ENCODE assay signal across 11 mouse cellular contexts in genomic region chr12:54651820-54652219, GRCm38 (mm10). TPM values are rescaled to one million over a fixed set of nuclear protein-coding genes. Genes with fewer than 3 reads are reported as not detected.
DNase-seq lines count a peak whose midpoint lies in the region; ATAC-seq lines count a peak whose summit lies in the region.
"Had no signal": no experiment of that assay in that cellular context is flagged by ENCODE, and none has a peak within 500 bp of the region (broad histone marks: within the 10 kb centered on the region; RNA-seq: fewer than 3 reads in every experiment).

No protein-coding gene starts in this region.

- 43% methylated on average over 8 of the region's 8 CpGs for WGBS in heart, embryonic 16.5 days
- 69% methylated on average over 8 of the region's 8 CpGs for WGBS in kidney, embryonic 14.5 days

- no peak overlapping the region for H3K4me3 ChIP-seq in heart, embryonic 16.5 days (ENCODE audit: low read length)
- H3K4me3 ChIP-seq in kidney, embryonic 14.5 days (ENCODE audit: low read length), result no peak overlapping the region
- H3K4me3 ChIP-seq: hindbrain, embryonic 15.5 days had no signal

- ATAC-seq in heart, embryonic 16.5 days (replicated peaks; ENCODE audit: extremely low read depth, insufficient read depth, low FRiP score), result no peak
- ATAC-seq in kidney, embryonic 14.5 days (ENCODE audit: low FRiP score, low TSS enrichment), result no peak
- ATAC-seq in frontal cortex, adult (ENCODE audit: low TSS enrichment), result no peak

- H3K27ac ChIP-seq in heart, embryonic 16.5 days (ENCODE audit: low read length), result no peak overlapping the region
- H3K27ac ChIP-seq in kidney, embryonic 14.5 days (ENCODE audit: low read depth, low read length), result 0 out of 2 replicates have a peak overlapping the region, but pooled peaks have one; percentile 51
- H3K27ac ChIP-seq: hindbrain, embryonic 15.5 days had no signal

- H3K9me3 ChIP-seq in heart, embryonic 16.5 days (replicated peaks; ENCODE audit: control insufficient read depth, low read length), result no peaks in the 10 kb centered on the region
- H3K9me3 ChIP-seq in kidney, embryonic 14.5 days (ENCODE audit: control insufficient read depth, low read length), result no peaks in the 10 kb centered on the region
- H3K9me3 ChIP-seq: hindbrain, embryonic 15.5 days had no signal

- H3K27me3 ChIP-seq in heart, embryonic 16.5 days (ENCODE audit: control insufficient read depth, insufficient read depth, low read length), result no peaks in the 10 kb centered on the region
- H3K27me3 ChIP-seq in kidney, embryonic 14.5 days (ENCODE audit: control insufficient read depth, insufficient read depth, low read length), result no peaks in the 10 kb centered on the region
- H3K27me3 ChIP-seq: hindbrain, embryonic 15.5 days had no signal

- peaks cover 28% of the 10 kb centered on the region for H3K4me1 ChIP-seq in heart, embryonic 16.5 days (ENCODE audit: control insufficient read depth, insufficient read depth, low read length)
- H3K4me1 ChIP-seq in kidney, embryonic 14.5 days (ENCODE audit: control insufficient read depth, insufficient read depth, low read length), result peaks cover 25% of the 10 kb centered on the region; the same call in 1 of the 2 replicates

- H3K36me3 ChIP-seq in heart, embryonic 16.5 days (ENCODE audit: control insufficient read depth, insufficient read depth), result no peaks in the 10 kb centered on the region; the same call in 1 of the 2 replicates
- H3K36me3 ChIP-seq in kidney, embryonic 14.5 days (ENCODE audit: control insufficient read depth, insufficient read depth, low read length), result peaks cover 6% of the 10 kb centered on the region
- H3K36me3 ChIP-seq: hindbrain, embryonic 15.5 days had no signal

- no peak overlapping the region for H3K9ac ChIP-seq in heart, embryonic 16.5 days (ENCODE audit: low read length)
- no peak overlapping the region for H3K9ac ChIP-seq in kidney, embryonic 14.5 days (ENCODE audit: low read depth, low read length)
- H3K9ac ChIP-seq: hindbrain, embryonic 15.5 days had no signal

- H3K4me2 ChIP-seq in heart, embryonic 16.5 days (ENCODE audit: low read depth, low read length), result peak overlapping the region; percentile 43; the same call in 1 of the 2 replicates
- no peak overlapping the region; the same call in 1 of the 2 replicates for H3K4me2 ChIP-seq in kidney, embryonic 14.5 days (replicated peaks; ENCODE audit: low read depth, low read length)
- H3K4me2 ChIP-seq: hindbrain, embryonic 15.5 days had no signal

- no peak for DNase-seq in heart, postnatal 4 days
- peak; percentile 37 for DNase-seq in thymus, postnatal 0 days (ENCODE audit: low spot score)
- DNase-seq in thymus, postnatal 36 days, result no peak
- peak; percentile 9 for DNase-seq in yolk sac, embryonic 10.5 days (ENCODE audit: low spot score)
- DNase-seq in cerebellum, postnatal 25 days, result no peak
- DNase-seq: cerebellum, adult 11 months; lung, postnatal 4 days had no signal

RNA-seq across cellular contexts. Expression of gene Sptssa, which starts 4.6 kb away (rescaled TPM):
- polyA plus RNA-seq in heart, embryonic 16.5 days (2015; fragmentation: Nextera tagmentation; extraction: Ambion mirVana), result 140 and 168 TPM in 2 replicates
- total RNA-seq in heart, postnatal 4 days (2021), result 10 to 100 TPM; 50.3 to 52.9 TPM
- 212 and 214 TPM in 2 replicates for polyA plus RNA-seq in thymus, postnatal 0 days (2015; fragmentation: Nextera tagmentation; extraction: Ambion mirVana)
- polyA plus RNA-seq in kidney, embryonic 14.5 days (2014; fragmentation: Nextera tagmentation; extraction: Ambion mirVana), result 224 and 255 TPM in 2 replicates

RNA-seq across cellular contexts. Expression of gene Eapp, which starts 43.9 kb away (rescaled TPM):
- polyA plus RNA-seq in heart, embryonic 16.5 days (2015; fragmentation: Nextera tagmentation; extraction: Ambion mirVana), result 43.3 and 45.7 TPM in 2 replicates
- 10 to 100 TPM; 26.8 to 27.4 TPM for total RNA-seq in heart, postnatal 4 days (2021)
- 110 and 118 TPM in 2 replicates for polyA plus RNA-seq in thymus, postnatal 0 days (2015; fragmentation: Nextera tagmentation; extraction: Ambion mirVana)
- polyA plus RNA-seq in kidney, embryonic 14.5 days (2014; fragmentation: Nextera tagmentation; extraction: Ambion mirVana), result 59.9 and 80.3 TPM in 2 replicates

Comparison
In these comparisons a context has a peak if more than half of its experiments do, and no peak if none do; other contexts are left out.
1. DNase-seq: peak in thymus, postnatal 0 days (single experiment) and yolk sac, embryonic 10.5 days (single experiment); none in heart, postnatal 4 days (single experiment), thymus, postnatal 36 days (0 of 2) and cerebellum, postnatal 25 days (0 of 2).